Mouse (Mus musculus): ENCODE data around the gene Lamp5.

- TF ChIP-seq EP300 (optimal IDR thresholded peaks at IDR 0.05) (no peak), CTCF (IDR thresholded peaks at IDR 0.05; ENCODE audit: low read depth) (no peak)
Measured at GRCm38 (mm10) chr2:136003836-136004235, 48.2 kb upstream of the Lamp5 start.
